Mouse (Mus musculus) intestine, postnatal 0 days (tissue): ENCODE data around the gene Tlx3. TPM values are rescaled to one million over a fixed set of nuclear protein-coding genes. Genes with fewer than 3 reads are reported as not detected.

Experiments
- ATAC-seq: fragments of 200-750 bp; cut with Nextera tagmentation; 2 replicates; pipeline ENCODE4 v1.8.0; 2017; ENCODE audit warnings: mild to moderate bottlenecking, moderate TSS enrichment, moderate library complexity
- H3K27ac ChIP-seq: fragments of 300-500 bp; sonication (generic); 2 replicates; pipeline ENCODE4 v1.5.1; 2014; ENCODE audit warnings: mild to moderate bottlenecking, low read depth, low read length, moderate library complexity
- H3K27me3 ChIP-seq: fragments of 300-500 bp; sonication (generic); replicated peaks from 2 replicates; pipeline ENCODE4 v1.6.1; 2014; ENCODE audit warnings: low read length, mixed read lengths; ENCODE audit not compliant: control insufficient read depth, insufficient read depth
- H3K36me3 ChIP-seq: fragments of 300-500 bp; sonication (generic); 2 replicates; pipeline ENCODE4 v1.6.1; 2014; ENCODE audit warnings: mild to moderate bottlenecking, moderate library complexity; ENCODE audit not compliant: control insufficient read depth, insufficient read depth
- H3K4me1 ChIP-seq: fragments of 300-500 bp; sonication (generic); replicated peaks from 2 replicates; pipeline ENCODE4 v1.6.1; 2014; ENCODE audit warnings: antibody characterized with exemption, low read length, mixed read lengths; ENCODE audit not compliant: control insufficient read depth, insufficient read depth
- H3K4me2 ChIP-seq: fragments of 300-500 bp; sonication (generic); replicated peaks from 2 replicates; pipeline ENCODE4 v1.6.1; 2014; ENCODE audit warnings: low read depth, mild to moderate bottlenecking, moderate library complexity
- H3K4me3 ChIP-seq: fragments of 300-500 bp; sonication (generic); 2 replicates; pipeline ENCODE4 v1.5.1; 2014; ENCODE audit warnings: low read depth, low read length
- H3K9ac ChIP-seq: fragments of 300-500 bp; sonication (generic); 2 replicates; pipeline ENCODE4 v1.6.1; 2014; ENCODE audit warnings: mild to moderate bottlenecking, low read depth, low read length
- H3K9me3 ChIP-seq: fragments of 300-500 bp; sonication (generic); 2 replicates; pipeline ENCODE4 v1.6.1; 2016; ENCODE audit warnings: mixed run types; ENCODE audit not compliant: control insufficient read depth
- CTCF ChIP-seq: sonication (generic); IDR thresholded peaks from 2 replicates; pipeline ENCODE4 v1.5.1; 2016; ENCODE audit warnings: low read depth, mild to moderate bottlenecking, control low read depth, antibody characterized with exemption, moderate library complexity
- WGBS: fragments of 180-500 bp; shearing (Covaris S2); extraction: QIAGEN DNeasy Blood & Tissue Kit; methylation state at CpG from one replicate; pipeline ENCODE4 v1.1.7; 2014; 5-methylcytosine and 5-hydroxymethylcytosine counted together
- polyA plus RNA-seq: library from polyadenylated mRNA; unstranded; fragments of >200 nt; fragmentation: Nextera tagmentation; extraction: Ambion mirVana; gene quantifications from 2 replicates; pipeline ENCODE4 v1.2.1, GENCODE M21; 2015

The Tlx3 gene
- not detected in 2 replicates for polyA plus RNA-seq

GRCm38 (mm10) chr11:33203383-33204328, at the start of gene Tlx3:
Gene Tlx3, minus strand, starts transcription at chr11:33203589.
- ATAC-seq: peak; percentile 7; the same call in 1 of the 2 replicates
- TF ChIP-seq CTCF: no peak
- H3K4me1 ChIP-seq: peaks cover 5% of the 10 kb centered on the region; the same call in 1 of the 2 replicates

DNA sequence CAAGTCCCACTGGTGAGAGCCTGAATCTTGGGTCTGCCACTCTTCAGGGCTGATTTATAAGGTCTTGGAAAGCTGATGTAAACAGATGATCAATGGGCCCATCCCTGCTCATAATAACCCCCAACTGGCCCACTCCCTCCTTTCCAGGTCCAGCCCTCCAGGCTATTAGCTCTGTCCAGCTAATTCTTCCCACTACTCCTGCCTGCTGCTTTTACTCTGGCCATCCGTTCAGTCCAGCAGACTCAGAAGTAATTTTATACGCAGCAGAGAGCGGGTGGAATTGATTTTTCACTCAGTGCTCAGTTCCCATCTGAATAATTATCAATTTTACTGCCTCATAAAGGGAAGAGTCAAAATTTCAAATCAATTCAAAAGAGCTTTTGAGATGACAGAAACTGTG, 36.9 kb upstream of the Tlx3 start:
- TF ChIP-seq CTCF: no peak
- Histone ChIP-seq H3K4me1 (no peaks in the 10 kb centered on the region), H3K27me3 (no peaks in the 10 kb centered on the region), H3K27ac (no peak overlapping the region), H3K9me3 (no peaks in the 10 kb centered on the region), H3K4me2 (no peak overlapping the region), H3K36me3 (no peaks in the 10 kb centered on the region), H3K9ac (no peak overlapping the region), H3K4me3 (no peak overlapping the region)
- WGBS: 67% methylated on average over 3 of the region's 3 CpGs
- ATAC-seq: no peak

More at GRCm38 (mm10) chr11:33203383-33204328, at the start of gene Tlx3:
- H3K4me2 ChIP-seq: peak within 1 kb of the TSS; percentile 54
- 1% methylated on average over 77 of the region's 81 CpGs for WGBS
- no peak within 1 kb of the TSS for H3K9ac ChIP-seq
- H3K27ac ChIP-seq: no peak within 1 kb of the TSS
- H3K4me3 ChIP-seq: peak within 1 kb of the TSS; percentile 29
- peaks cover 87% of the 10 kb centered on the region for H3K27me3 ChIP-seq
- no peaks in the 10 kb centered on the region; the same call in 1 of the 2 replicates for H3K36me3 ChIP-seq
- H3K9me3 ChIP-seq: no peaks in the 10 kb centered on the region

- Histone ChIP-seq H3K36me3 (no peaks in the 10 kb centered on the region), H3K9me3 (no peaks in the 10 kb centered on the region), H3K4me1 (no peaks in the 10 kb centered on the region), H3K9ac (no peak overlapping the region), H3K27ac (no peak overlapping the region), H3K4me2 (no peak overlapping the region), H3K4me3 (no peak overlapping the region), H3K27me3 (no peaks in the 10 kb centered on the region)
- TF ChIP-seq CTCF: no peak
- ATAC-seq: no peak
- WGBS: 61% methylated on average over 3 of the region's 3 CpGs
Observed at GRCm38 (mm10) chr11:33234134-33234533, 30.7 kb upstream of the Tlx3 start.

- no peak for TF ChIP-seq CTCF
- no peak for ATAC-seq
- H3K9ac ChIP-seq: no peak overlapping the region
- H3K9me3 ChIP-seq: no peaks in the 10 kb centered on the region
- WGBS: 68% methylated on average over 5 of the region's 5 CpGs
- H3K4me2 ChIP-seq: no peak overlapping the region
- H3K36me3 ChIP-seq: no peaks in the 10 kb centered on the region
- no peak overlapping the region for H3K27ac ChIP-seq
- H3K4me1 ChIP-seq: no peaks in the 10 kb centered on the region
- no peak overlapping the region for H3K4me3 ChIP-seq
- H3K27me3 ChIP-seq: no peaks in the 10 kb centered on the region
Observed at GRCm38 (mm10) chr11:33232056-33232455, 28.7 kb upstream of the Tlx3 start.

DNA sequence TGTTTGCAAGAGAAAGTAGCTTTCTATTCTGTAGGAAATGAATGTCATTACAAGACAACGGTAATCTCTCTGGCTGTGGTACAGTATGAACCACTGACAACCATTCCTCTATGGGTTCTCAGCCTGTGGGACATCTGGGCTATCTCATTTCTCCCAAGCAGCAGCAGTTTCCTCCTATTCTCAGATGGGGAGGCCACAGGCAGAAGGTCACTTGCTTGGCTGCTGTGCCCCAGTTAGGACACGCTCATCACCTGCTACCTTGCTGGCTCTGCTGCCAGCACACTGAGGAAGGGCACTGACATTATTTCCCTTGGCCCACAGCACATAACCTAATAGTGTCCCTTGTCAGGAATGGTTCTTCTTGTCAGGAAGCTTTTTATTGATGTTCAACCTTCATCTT, 24.8 kb upstream of the Tlx3 start:
- Histone ChIP-seq H3K27me3 (no peaks in the 10 kb centered on the region), H3K9ac (no peak overlapping the region), H3K4me2 (no peak overlapping the region), H3K4me3 (no peak overlapping the region), H3K27ac (no peak overlapping the region), H3K36me3 (no peaks in the 10 kb centered on the region), H3K4me1 (no peaks in the 10 kb centered on the region), H3K9me3 (no peaks in the 10 kb centered on the region)
- 87% methylated on average over 2 of the region's 2 CpGs for WGBS
- TF ChIP-seq CTCF: no peak
- no peak for ATAC-seq

DNA sequence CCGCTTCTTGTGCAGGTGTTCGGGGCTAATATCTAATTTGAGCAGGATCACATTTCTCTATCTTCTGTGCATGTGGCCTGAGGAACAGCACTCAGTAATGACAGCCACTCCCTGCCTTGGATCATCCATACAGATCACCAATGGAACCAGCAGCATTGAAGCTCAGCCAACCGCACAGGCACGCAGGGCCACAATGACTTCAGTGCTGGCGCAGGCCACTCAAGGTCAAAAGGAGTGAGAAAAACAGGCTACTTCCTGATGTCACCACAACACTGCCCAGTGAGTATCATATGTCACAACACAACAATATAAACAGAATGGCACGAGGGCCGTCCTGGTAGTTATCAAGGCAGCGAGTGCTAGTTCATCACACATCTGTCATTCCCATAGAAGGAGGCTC, 23.1 kb upstream of the Tlx3 start:
- Histone ChIP-seq H3K4me2 (no peak overlapping the region), H3K4me3 (no peak overlapping the region), H3K36me3 (no peaks in the 10 kb centered on the region), H3K9me3 (no peaks in the 10 kb centered on the region), H3K9ac (no peak overlapping the region), H3K27me3 (no peaks in the 10 kb centered on the region), H3K27ac (no peak overlapping the region), H3K4me1 (no peaks in the 10 kb centered on the region)
- no peak for ATAC-seq
- WGBS: 80% methylated on average over 8 of the region's 8 CpGs
- TF ChIP-seq CTCF: no peak
